Mouse (Mus musculus) right cerebral cortex, adult 2 months (tissue): ENCODE measurements around the gene Dctn1.

Source experiments
- DNase-seq, 2 experiments: peaks; one replicate each; pipeline ENCODE4 v3.0.0; 2021 to 2022; ENCODE audit warnings: low spot score in 2 of 2

Gene Dctn1

GRCm38 (mm10) chr6:83231486-83231885, 65.8 kb downstream of the Dctn1 start:
- no peak for DNase-seq

GRCm38 (mm10) chr6:83233306-83233705, 67.6 kb downstream of the Dctn1 start:
- DNase-seq = no peak

GRCm38 (mm10) chr6:83234280-83234741, 68.6 kb downstream of the Dctn1 start:
- no peak for DNase-seq

- no peak for DNase-seq
Observed at GRCm38 (mm10) chr6:83237123-83237522, 71.4 kb downstream of the Dctn1 start.

GRCm38 (mm10) chr6:83244422-83245061, 78.8 kb downstream of the Dctn1 start:
- DNase-seq = no peak

GRCm38 (mm10) chr6:83245134-83245533, 79.4 kb downstream of the Dctn1 start:
- peak; percentile 10 to 25 for DNase-seq

- no peak for DNase-seq
Observed at GRCm38 (mm10) chr6:83245997-83246396, 80.3 kb downstream of the Dctn1 start.

- DNase-seq = no peak
Observed at GRCm38 (mm10) chr6:83246750-83247149, 81.0 kb downstream of the Dctn1 start.

- DNase-seq = no peak
Observed at GRCm38 (mm10) chr6:83247153-83247552, 81.4 kb downstream of the Dctn1 start.
